Mouse (Mus musculus) lung, postnatal 25 days (tissue): Measurements from ENCODE around the gene Tacc2.

Experiments
- DNase-seq: peaks from one replicate; pipeline ENCODE4 v3.0.0; 2022; ENCODE audit warnings: low spot score

The Tacc2 gene

DNA sequence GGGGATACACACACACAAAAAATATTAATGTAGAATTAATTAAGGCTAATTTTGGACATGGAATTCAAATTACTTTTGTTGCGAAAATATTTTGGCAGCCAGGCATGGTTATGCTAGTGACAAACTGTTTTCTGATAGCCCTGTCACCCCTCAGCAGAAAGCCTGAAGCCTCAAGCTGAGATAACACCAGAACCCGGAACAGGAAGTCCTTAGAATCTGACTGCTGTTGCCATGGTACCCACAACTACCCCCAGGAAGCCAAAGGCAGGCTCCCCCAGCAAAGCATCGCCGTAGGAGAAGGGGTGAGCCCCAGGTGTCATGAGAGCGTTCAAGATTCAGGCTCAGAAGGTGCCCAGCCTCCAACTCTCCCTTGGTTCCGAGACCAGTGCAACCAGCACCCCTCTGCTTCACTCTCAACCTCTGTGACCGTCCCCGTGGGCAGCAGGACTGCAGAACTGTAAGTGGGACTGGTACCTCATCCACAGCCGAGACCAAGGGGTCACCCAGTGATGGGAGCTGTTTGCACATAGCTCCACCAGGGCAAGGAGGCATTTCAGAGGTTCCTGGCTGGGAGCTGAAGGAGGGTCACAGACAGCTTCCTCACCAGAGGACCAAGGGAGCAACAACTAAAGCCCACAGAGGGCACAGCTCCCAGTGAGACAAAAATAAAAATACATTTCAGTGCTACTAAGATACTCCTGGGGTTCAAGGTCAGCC, 196.8 kb downstream of the Tacc2 start, which contains the start of gene Btbd16:
Gene Btbd16 (plus strand): TSS at position 156 of the 717 bp plus-strand sequence.
- no peak for DNase-seq

DNA sequence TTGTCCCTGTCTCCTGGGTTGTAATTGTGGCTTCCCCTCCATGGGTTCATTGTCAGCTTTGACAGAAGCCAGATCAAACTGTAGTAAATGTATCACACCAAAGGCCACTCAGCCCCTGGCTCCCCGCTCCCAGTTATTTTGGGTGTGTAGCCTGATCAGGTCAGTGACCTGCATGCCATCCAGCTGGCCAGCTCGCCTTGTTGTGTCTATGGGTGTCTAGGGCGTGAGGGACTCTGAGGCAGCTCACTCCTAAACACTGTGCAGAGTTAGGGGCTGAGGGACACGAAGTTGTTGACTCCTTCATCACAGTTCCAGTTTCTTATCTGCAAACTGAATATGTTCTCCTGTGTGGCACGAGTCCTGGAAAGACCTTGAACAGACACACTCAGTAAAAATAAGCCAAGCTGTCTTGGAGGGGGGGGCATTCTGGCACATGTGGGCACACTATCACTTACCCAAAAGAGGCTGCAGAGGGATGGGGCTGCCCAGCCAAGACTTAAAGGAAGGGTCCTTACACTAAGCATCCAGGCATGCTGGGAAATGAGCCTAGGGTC, 203.7 kb downstream of the Tacc2 start:
- DNase-seq, result no peak

DNA sequence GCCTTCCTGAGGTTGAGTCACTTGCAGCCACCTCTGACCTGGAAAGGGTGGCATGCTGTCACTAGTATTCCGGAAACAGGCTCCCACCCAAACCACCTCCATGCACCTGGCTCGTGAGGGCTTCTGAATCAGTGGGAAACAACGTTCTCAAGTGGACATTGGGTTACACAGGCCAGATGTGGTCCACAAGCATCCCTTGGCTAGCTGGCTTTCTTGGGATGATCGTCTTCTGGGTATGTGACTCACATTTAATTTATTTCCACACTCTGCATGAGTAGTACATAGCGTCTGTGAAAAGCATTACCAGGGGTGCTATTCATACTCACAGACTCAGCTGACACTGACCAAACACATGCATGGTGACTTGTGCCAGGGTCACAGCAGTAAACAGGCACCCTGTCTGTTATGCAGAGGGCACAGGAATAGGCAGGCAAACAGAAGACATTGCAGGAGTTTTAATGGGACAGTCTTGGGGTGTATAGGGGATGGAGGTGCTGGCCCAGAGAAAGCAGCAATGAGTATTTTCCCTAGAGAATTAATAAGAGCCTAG, 205.3 kb downstream of the Tacc2 start:
- no peak for DNase-seq

DNA sequence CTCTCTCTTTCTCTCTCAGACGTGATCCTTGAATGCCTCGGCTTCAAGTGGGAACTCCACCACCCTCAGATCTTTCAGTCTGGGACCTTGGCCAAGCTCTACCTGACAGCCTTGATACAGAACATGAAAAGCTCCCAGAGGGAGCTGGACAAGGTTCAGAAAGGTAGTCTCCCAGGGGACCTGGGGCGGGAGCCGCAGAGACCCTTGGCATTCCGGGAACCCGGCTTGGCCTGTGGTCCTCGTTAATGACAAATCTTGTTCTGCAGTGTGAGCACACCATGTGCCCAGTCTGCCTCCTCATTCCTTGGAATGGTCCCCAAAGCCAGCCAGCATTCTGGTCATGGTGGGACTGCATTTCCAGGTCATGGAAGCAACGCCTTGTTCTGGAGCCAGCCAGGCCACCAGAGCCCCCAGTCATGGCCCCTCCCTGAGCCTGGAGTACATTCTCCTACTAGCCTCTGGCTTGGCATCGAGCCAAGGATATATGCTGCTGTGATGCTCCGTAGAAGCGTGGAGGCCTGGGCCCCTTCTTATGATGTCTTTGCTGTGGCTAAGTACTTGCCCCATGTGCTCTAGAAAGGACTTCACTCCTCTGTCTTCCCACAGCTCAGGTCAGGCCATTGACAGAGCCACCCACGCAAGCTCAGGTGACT, 208.8 kb downstream of the Tacc2 start:
- DNase-seq, result no peak

DNA sequence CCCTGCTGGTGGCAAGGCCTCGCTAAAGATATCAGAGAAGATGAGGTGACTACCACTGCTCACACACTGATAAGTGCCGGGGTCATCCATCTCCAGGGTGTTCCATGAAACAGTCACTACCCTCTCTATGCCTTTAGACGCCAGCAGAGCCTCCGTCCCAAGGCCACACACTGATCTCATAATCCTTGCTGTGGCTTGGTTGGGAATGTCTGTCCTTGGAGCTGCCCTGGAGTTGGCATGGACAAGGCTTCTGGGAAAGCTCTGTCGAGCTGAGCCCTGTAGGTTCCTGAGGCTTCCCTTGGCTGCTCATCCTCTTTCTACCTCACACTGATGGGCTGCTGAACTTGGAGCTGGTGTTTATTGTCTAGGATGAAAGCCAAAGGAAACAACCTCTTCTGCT, 209.5 kb downstream of the Tacc2 start:
- no peak for DNase-seq

DNA sequence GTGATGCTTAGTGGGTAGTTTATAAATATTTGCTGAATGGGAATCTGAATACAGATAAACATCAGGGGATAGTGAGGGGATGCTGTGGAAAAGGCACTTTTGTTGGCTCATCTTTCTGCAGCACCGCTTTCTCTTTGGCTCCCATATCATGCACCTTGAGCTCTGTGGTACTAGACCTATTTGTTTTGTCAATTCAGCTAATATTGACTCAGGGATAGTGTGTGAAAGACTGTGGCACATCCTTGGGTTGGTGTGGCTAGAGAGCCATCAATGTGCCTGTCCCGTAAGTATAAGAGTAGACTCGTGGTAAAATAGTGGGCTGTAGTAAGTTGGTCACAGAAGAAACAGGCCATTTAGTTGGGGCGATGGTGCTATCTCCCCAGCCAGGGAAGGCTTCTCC, 210.3 kb downstream of the Tacc2 start:
- no peak for DNase-seq

DNA sequence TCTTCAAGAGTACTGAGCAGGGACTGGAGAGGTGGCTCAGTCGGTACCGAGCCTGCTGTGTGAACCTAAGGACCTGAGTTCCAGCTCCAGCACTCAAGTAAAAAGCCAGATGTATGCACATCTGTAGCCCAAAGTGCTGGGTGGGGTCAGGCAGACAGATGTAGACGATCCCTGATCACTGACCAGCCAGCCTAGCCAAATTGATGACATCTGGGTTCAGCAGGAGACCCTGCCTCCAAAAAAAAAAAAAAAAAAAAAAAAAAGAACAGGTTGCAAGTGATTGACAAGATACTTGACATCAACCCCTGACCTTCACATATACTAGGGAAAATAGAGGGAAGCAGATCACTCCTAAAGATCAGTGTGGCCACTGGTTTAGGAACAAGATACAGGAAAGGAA, 211.7 kb downstream of the Tacc2 start:
- no peak for DNase-seq

DNA sequence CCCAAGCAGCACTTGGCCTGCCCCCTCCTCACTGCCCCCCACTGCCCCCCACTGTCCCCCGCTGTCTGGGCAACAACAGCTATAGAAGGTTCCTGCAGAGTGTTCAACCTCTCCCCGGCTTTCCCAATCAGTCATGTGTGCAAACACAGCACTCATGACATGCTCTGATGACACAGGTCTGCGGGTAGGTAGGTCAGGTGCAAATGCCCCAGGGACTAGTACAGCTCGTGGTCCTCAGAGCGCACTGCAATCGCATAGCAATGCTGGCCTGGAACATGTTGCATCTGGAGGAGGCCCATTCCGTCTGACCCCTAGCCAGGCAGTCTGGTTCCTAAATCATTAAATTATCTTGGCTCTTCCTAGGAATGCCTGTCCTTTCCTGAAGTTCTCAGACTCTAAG, 212.2 kb downstream of the Tacc2 start:
- no peak for DNase-seq

DNA sequence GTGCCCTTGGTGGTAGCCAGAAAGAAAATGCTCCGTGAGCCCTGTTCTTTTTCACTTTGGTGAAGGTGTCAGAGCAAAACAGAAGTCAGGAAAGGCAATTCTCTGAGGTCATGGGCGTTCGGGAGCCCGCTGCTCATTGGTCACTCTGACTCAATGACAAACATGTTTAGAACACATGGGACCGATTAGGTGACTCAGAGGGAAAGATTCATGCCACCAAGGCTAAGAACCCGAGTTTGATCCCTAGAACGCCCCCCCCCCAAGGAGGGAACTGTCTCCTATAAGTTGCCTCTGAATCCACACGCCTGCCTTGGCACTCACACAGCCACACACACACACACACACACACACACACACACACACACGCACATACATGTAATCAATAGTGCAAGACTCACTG, 216.4 kb downstream of the Tacc2 start:
- DNase-seq, result no peak

DNA sequence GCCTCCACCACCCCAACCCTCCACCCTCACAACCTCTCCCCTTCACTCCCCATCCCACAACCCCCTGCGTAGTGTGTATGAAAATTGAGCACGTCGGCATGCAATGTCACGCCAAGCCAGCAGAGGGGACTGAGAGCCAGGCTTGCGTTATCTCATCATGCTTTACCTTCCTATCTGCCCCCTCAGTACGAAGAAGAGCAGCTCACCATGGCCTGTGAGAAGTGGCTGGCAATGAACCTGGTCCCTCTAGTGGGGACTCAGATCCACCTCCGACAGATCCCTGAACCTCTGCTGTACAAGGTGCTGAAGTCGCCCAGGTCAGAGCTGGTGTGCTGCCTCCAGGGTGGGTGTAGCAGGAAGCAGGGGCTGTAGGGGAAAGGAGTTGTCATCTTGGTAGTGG, 219.5 kb downstream of the Tacc2 start:
- no peak for DNase-seq

DNA sequence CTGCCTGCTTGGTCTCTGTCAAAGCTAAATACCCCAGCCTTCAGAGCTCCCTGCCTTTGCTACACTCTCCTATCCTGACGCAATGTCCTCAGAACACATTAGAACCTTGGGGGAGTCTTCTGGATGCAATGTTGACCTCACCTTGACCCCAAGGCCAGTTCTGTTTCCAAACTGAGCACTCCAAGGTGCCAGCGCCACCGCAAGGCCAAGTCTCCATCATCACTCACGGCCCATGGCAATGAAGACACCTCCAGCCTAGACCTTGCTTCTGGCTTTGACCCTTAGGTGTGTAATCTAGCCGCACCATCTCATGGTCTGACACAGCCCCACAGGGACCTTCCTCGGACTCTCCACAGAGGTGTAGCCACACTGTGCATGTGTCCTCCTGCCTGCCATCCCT, 220.3 kb downstream of the Tacc2 start:
- no peak for DNase-seq

DNA sequence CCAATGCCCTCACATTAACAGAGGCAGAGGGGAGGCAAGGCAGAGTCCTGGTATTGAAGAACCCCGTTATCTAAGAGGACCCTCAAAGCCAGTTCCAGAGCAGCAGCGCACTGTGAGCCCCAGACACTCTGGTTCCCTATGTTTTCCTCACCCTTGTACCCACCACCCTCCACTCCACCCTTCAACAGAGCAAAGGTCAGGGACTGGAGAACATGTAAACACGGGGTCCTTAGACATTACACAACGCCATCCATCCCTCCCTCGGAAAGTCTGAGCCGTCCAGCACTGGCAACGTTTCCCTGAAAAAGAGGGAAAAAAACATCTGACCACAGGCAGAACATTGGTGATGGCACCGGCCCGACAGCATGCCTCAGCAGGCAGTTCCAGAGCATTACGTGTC, 222.2 kb downstream of the Tacc2 start:
- no peak for DNase-seq

DNA sequence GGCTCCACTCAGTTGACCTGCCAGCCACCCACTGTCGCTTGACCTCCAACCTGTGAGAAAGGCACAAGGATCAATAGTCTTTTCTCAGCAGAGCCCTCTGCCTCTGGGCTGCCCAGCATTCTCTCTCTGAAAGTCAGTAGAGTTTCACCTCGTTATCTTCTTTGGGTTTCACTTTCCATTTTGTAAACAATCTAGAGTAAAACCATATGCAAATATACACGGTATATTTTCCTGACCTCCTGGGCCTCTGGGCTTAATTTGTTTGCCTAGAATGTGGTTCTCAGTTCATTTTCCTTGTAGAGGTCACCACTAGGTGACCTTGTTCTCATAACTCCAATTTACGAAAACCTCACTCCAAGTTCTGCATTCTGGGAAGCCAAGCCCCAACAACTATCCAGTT, 223.4 kb downstream of the Tacc2 start:
- no peak for DNase-seq

DNA sequence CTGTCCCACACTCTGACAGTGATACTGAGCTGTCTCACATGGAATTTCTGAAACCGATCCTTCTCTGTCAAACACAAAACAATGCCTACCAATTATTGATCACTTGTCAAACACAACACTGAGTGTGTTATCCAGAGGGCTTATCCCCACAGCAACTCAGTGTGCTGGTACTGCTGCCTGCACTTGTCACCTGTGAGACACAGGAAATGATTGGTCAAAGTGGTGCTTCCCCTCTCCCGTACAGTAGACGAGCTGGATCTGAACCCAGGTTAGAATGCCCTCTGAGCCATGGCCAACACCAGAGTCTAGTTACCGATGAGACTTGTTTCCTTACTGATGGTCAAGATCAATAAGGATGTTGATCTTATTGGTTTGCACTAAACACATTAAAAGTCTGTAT, 224.6 kb downstream of the Tacc2 start:
- no peak for DNase-seq

DNA sequence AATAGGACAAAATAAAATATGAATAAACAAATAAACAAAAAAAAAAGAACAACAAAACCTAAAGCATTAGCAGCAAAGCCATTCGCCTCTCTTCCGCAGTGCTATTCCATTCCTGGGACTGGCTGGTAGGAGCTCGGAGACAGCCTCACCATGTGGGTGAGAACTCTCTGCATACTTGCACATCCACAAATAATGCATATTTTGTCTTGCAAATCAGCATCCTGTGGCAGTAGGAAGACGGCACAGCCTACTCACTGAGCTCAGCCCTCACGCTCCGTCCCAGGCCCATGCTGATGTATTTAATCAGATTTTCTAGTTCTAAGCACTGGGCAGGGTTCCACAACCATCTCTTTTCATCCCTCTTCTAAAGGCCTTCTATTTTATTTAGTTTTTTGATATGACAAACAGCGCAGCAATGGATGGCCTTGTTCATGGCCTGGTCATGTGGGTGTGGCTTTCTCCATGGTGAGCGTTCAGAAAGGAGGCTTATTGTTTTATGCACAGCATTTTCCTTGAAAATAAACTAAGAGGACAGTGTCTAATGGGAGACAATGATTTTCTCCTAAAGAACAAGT, 226.1 kb downstream of the Tacc2 start:
- DNase-seq, result no peak

DNA sequence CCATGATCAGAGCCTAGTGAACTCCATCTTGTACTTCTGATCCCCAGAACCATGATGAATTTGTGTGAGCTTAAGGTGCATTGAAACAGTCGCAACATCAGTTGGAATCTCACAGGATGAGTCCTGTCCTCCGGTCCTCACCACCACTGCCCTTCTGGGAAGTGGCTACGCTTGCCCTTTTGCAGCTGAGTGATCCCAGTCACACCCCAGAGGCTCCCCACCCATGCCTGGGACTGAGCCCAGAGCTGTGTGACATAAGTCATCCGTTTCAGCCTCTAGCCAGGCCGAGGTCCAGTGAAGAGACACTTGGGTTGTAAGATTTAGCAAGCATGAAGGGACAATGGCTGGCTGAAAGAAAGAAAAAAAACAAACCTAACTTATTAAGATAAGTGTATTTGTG, 227.8 kb downstream of the Tacc2 start:
- DNase-seq, result no peak

DNA sequence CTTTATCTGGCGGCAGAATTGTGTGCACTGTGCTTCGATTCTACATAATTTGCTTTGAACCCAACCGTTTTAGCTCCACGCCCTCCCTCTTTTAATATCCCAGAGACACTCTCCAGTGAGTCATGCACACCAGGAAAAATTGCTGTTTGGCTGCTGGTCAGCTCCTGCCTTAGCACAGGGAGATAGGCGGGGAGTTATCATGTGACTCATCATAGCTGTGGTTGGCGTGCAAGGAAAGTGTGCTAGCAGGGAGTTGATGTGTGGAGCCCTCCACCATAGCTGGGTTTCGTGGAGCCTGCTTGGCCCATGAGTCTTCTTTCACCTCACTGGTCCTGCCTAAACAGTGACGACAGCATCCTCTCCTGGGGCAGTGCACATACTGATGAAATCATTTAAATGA, 230.5 kb downstream of the Tacc2 start:
- DNase-seq, result peak; percentile 55

DNA sequence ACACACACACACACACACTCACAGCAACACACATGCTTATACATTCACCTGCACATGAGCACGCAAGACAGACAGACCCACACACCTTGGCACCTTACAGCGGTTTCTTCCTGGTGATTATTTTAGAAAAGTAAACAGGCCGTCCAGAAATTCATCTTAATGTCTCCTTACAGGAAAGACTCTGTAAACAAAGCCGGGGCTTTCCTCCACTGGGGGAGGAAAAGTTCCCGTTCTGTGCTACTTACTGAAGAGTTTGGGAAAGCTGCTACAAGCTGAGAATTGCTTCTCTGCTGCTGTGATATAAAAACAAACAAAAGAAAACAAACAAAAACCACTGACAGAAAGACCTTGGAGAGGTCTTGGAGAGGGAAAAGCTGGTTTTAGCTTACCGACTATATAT, 231.5 kb downstream of the Tacc2 start:
- no peak for DNase-seq

DNA sequence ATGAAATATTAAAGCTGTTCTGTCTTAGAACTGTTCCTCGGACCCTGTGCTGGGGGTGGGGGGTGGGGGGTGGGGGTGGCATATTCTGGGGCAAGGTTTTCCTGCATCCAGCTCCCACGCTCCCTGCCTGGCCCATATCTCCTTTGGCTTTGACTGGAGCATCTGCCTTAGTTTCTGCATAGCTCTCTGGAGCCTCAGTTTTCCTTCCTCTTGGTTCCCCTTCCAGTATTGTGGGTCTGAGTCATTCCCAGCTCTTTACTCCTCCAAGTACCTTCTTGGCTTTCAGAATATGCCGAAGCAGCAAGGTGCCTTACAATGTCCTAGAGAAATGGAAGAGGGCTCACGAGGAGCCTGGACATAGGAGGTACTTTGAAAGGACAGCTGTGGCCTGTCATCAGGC, 233.0 kb downstream of the Tacc2 start:
- no peak for DNase-seq

DNA sequence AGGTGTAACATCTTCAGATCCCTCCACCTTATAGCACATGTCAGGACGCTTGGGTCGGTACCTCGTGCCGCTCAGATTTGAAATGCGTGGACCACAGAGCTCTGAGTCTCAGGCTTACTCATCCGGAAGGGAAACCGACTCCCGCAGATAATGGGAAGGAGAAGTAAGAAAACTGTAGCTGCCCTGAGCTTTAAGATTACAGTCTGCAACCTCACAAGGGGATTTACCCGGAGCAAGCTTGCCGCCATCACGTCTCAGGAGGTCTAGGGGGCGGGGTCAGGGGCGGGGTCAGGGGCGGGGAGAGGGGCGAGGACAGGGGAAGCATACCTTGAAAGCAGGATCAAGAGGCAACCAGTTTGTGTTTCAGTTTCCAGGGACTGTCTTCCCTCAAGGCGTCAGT, 235.2 kb downstream of the Tacc2 start:
- DNase-seq, result no peak
